Mouse (Mus musculus) megakaryocyte progenitor cell, adult 5-6 weeks (primary cell): ENCODE data around the gene Myl3. TPM values are rescaled to one million over a fixed set of nuclear protein-coding genes. Genes with fewer than 3 reads are reported as not detected.

Experiments
- ATAC-seq: replicated peaks from 2 replicates; pipeline ENCODE4 v1.8.0; 2016; ENCODE audit warnings: mild to moderate bottlenecking, moderate TSS enrichment, inconsistent platforms; ENCODE audit not compliant: poor library complexity
- total RNA-seq, 2 experiments: library from RNA; stranded (forward) in 1 of 2; stranded (reverse) in 1 of 2; fragments of 157-497, 149-512 nt in 1 of 2; fragments of 200-1000 nt in 1 of 2; gene quantifications; 2 replicates each; pipeline versions ENCODE4 v1.2.3 to v1.2.4; 2015 to 2017

Gene Myl3
- total RNA-seq, 2 experiments from 2014 or later: not detected

- no peak for ATAC-seq
Observed at GRCm38 (mm10) chr9:110758605-110759004, 16.9 kb downstream of the Myl3 start.

- peak; percentile 87 for ATAC-seq
Observed at GRCm38 (mm10) chr9:110759265-110759664, 17.6 kb downstream of the Myl3 start.

GRCm38 (mm10) chr9:110760886-110761285 is 19.2 kb downstream of the Myl3 start:
- no peak for ATAC-seq

GRCm38 (mm10) chr9:110762763-110763162 is 21.1 kb downstream of the Myl3 start:
- ATAC-seq: no peak

- ATAC-seq: no peak
Observed at GRCm38 (mm10) chr9:110763405-110763804, 21.7 kb downstream of the Myl3 start.

GRCm38 (mm10) chr9:110772336-110772735 is 30.7 kb downstream of the Myl3 start:
- no peak for ATAC-seq

GRCm38 (mm10) chr9:110774403-110775268 is 33.0 kb downstream of the Myl3 start:
- no peak for ATAC-seq

GRCm38 (mm10) chr9:110775269-110776022 is 33.8 kb downstream of the Myl3 start:
- no peak for ATAC-seq

GRCm38 (mm10) chr9:110778100-110778499 is 36.4 kb downstream of the Myl3 start:
- no peak for ATAC-seq

GRCm38 (mm10) chr9:110778559-110778958 is 36.9 kb downstream of the Myl3 start:
- ATAC-seq: no peak

- ATAC-seq: no peak
Observed at GRCm38 (mm10) chr9:110779242-110779913, 37.7 kb downstream of the Myl3 start.

- ATAC-seq: peak; percentile 94
Observed at GRCm38 (mm10) chr9:110781256-110781721, 39.6 kb downstream of the Myl3 start.

GRCm38 (mm10) chr9:110781731-110782130 is 40.1 kb downstream of the Myl3 start:
- peak; percentile 18; the same call in 1 of the 2 replicates for ATAC-seq

GRCm38 (mm10) chr9:110783611-110784010 is 42.0 kb downstream of the Myl3 start:
- ATAC-seq: no peak

GRCm38 (mm10) chr9:110788169-110788568 is 46.5 kb downstream of the Myl3 start:
- ATAC-seq: no peak

- no peak for ATAC-seq
Observed at GRCm38 (mm10) chr9:110790462-110790861, 48.8 kb downstream of the Myl3 start.

GRCm38 (mm10) chr9:110797013-110797412 is 55.4 kb downstream of the Myl3 start:
- ATAC-seq: peak; percentile 52

- no peak for ATAC-seq
Observed at GRCm38 (mm10) chr9:110797866-110798265, 56.2 kb downstream of the Myl3 start, which contains the start of gene Prss42. Prss42 (plus strand) TSS chr9:110798166.

GRCm38 (mm10) chr9:110800834-110801479 is 59.3 kb downstream of the Myl3 start:
- no peak for ATAC-seq

GRCm38 (mm10) chr9:110803294-110803693 is 61.6 kb downstream of the Myl3 start:
- ATAC-seq: peak; percentile 52; the same call in 1 of the 2 replicates

- no peak for ATAC-seq
Observed at GRCm38 (mm10) chr9:110810051-110810450, 68.4 kb downstream of the Myl3 start.
